Mouse (Mus musculus) liver, embryonic 12.5 days (tissue): Measurements from ENCODE around the gene Nup214. TPM values are rescaled to one million over a fixed set of nuclear protein-coding genes. Genes with fewer than 3 reads are reported as not detected.
A peak's percentile ranks its signal among the peaks of the same experiment; 100 is the strongest.

Experiments used
- ATAC-seq: fragments of 200-750 bp; cut with Nextera tagmentation; 2 replicates; pipeline ENCODE4 v1.8.0; 2017; ENCODE audit warnings: moderate number of reproducible peaks, mild to moderate bottlenecking, moderate library complexity
- H3K27ac ChIP-seq: fragments of 300-500 bp; sonication (generic); 2 replicates; pipeline ENCODE4 v1.5.1; 2016; ENCODE audit warnings: mild to moderate bottlenecking
- H3K27me3 ChIP-seq: fragments of 300-500 bp; sonication (generic); replicated peaks from 2 replicates; pipeline ENCODE4 v1.6.1; 2016; ENCODE audit warnings: mild to moderate bottlenecking, moderate library complexity
- H3K36me3 ChIP-seq: fragments of 300-500 bp; sonication (generic); 2 replicates; pipeline ENCODE4 v1.6.1; 2016; ENCODE audit warnings: mild to moderate bottlenecking, moderate library complexity
- H3K4me1 ChIP-seq: fragments of 300-500 bp; sonication (generic); 2 replicates; pipeline ENCODE4 v1.6.1; 2016
- H3K4me2 ChIP-seq: fragments of 300-500 bp; sonication (generic); 2 replicates; pipeline ENCODE4 v1.6.1; 2016; ENCODE audit warnings: mild to moderate bottlenecking, moderate library complexity
- H3K4me3 ChIP-seq: fragments of 300-500 bp; sonication (generic); 2 replicates; pipeline ENCODE4 v1.5.1; 2016; ENCODE audit warnings: mild to moderate bottlenecking, moderate library complexity
- H3K9ac ChIP-seq: fragments of 300-500 bp; sonication (generic); 2 replicates; pipeline ENCODE4 v1.6.1; 2016; ENCODE audit warnings: mild to moderate bottlenecking, moderate library complexity
- H3K9me3 ChIP-seq: fragments of 300-500 bp; sonication (generic); replicated peaks from 2 replicates; pipeline ENCODE4 v1.6.1; 2016; ENCODE audit warnings: mild to moderate bottlenecking, moderate library complexity
- WGBS: fragments of 180-500 bp; shearing (Covaris S2); methylation state at CpG from one replicate; pipeline ENCODE4 v1.1.7; 2016; ENCODE audit not compliant: insufficient replicate concordance; 5-methylcytosine and 5-hydroxymethylcytosine counted together
- microRNA-seq: library from miRNA; unstranded; fragments of <30 nt; microRNA quantifications from one replicate; pipeline ENCODE4, GENCODE M21; 2017
- polyA plus RNA-seq: library from polyadenylated mRNA; unstranded; fragments of >200 nt; fragmentation: Nextera tagmentation; extraction: Ambion mirVana; gene quantifications from 2 replicates; pipeline ENCODE4 v1.2.1, GENCODE M21; 2016

Nup214 gene
- polyA plus RNA-seq, 1 experiment from 2014 or later = 67.8 TPM

GRCm38 (mm10) chr2:32090145-32090544, 115.9 kb downstream of the Nup214 start:
- H3K27me3 ChIP-seq = peaks cover 38% of the 10 kb centered on the region
- H3K4me1 ChIP-seq = peaks cover 42% of the 10 kb centered on the region

GRCm38 (mm10) chr2:32091956-32092355, 117.7 kb downstream of the Nup214 start:
- 57% methylated on average over 3 of the region's 3 CpGs for WGBS
- no peak overlapping the region for H3K9ac ChIP-seq

More at GRCm38 (mm10) chr2:32090145-32090544, 115.9 kb downstream of the Nup214 start:
- Histone ChIP-seq H3K36me3 (no peaks in the 10 kb centered on the region), H3K4me2 (no peak overlapping the region), H3K4me3 (no peak overlapping the region), H3K9me3 (no peaks in the 10 kb centered on the region), H3K9ac (no peak overlapping the region), H3K27ac (no peak overlapping the region)
- ATAC-seq = no peak
- WGBS = 72% methylated on average over 2 of the region's 2 CpGs

GRCm38 (mm10) chr2:32094001-32094707, 119.9 kb downstream of the Nup214 start:
- Histone ChIP-seq H3K36me3 (no peaks in the 10 kb centered on the region), H3K4me1 (peaks cover 46% of the 10 kb centered on the region), H3K9ac (0 out of 2 replicates have a peak overlapping the region, but pooled peaks have one; percentile 17), H3K27ac (peak overlapping the region; percentile 55), H3K27me3 (peaks cover 8% of the 10 kb centered on the region), H3K4me2 (no peak overlapping the region), H3K4me3 (no peak overlapping the region), H3K9me3 (no peaks in the 10 kb centered on the region)
- peak; percentile 55 for ATAC-seq
- 61% methylated on average over 7 of the region's 7 CpGs for WGBS

More at GRCm38 (mm10) chr2:32091956-32092355, 117.7 kb downstream of the Nup214 start:
- Histone ChIP-seq H3K27me3 (peaks cover 30% of the 10 kb centered on the region), H3K4me3 (no peak overlapping the region), H3K27ac (peak overlapping the region; percentile 8; the same call in 1 of the 2 replicates), H3K4me1 (peaks cover 44% of the 10 kb centered on the region), H3K9me3 (no peaks in the 10 kb centered on the region), H3K36me3 (no peaks in the 10 kb centered on the region), H3K4me2 (no peak overlapping the region)
- ATAC-seq = no peak

GRCm38 (mm10) chr2:32095351-32096121, 121.3 kb downstream of the Nup214 start, which contains the start of gene Plpp7:
Plpp7 (plus strand) TSS chr2:32095528.
- 59% methylated on average over 22 of the region's 22 CpGs for WGBS
- no peaks in the 10 kb centered on the region for H3K9me3 ChIP-seq
- H3K4me3 ChIP-seq = peak within 1 kb of the TSS; percentile 46
- 0 out of 2 replicates have a peak, but pooled peaks cover 6% of the 10 kb centered on the region for H3K27me3 ChIP-seq
- peak within 1 kb of the TSS; percentile 62 for H3K4me2 ChIP-seq
- peak; percentile 35; the same call in 1 of the 2 replicates for ATAC-seq
- H3K4me1 ChIP-seq = peaks cover 50% of the 10 kb centered on the region
- H3K36me3 ChIP-seq = 0 out of 2 replicates have a peak, but pooled peaks cover 2% of the 10 kb centered on the region
- H3K27ac ChIP-seq = peak within 1 kb of the TSS; percentile 55
- peak within 1 kb of the TSS; percentile 56 for H3K9ac ChIP-seq

DNA sequence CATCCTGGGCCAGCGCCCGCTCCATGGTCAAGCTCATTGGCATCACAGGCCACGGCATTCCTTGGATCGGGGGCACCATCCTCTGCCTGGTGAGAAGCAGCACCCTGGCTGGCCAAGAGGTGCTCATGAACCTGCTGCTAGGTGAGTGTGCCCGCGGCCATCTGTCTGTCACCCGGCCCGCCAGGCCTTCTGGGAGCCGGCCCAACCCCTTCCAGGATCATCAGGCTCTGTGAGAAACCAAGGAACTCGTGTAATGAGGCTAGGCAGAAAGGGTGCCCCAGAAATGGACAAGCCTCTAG, 121.8 kb downstream of the Nup214 start:
- no peak for ATAC-seq

GRCm38 (mm10) chr2:32102944-32103343, 128.7 kb downstream of the Nup214 start:
- Histone ChIP-seq H3K4me1 (peaks cover 41% of the 10 kb centered on the region), H3K9ac (no peak overlapping the region), H3K4me3 (no peak overlapping the region), H3K27ac (no peak overlapping the region), H3K36me3 (0 out of 2 replicates have a peak, but pooled peaks cover 5% of the 10 kb centered on the region), H3K9me3 (no peaks in the 10 kb centered on the region), H3K4me2 (no peak overlapping the region), H3K27me3 (no peaks in the 10 kb centered on the region)
- ATAC-seq = no peak
- 67% methylated on average over 5 of the region's 5 CpGs for WGBS

More for the DNA sequence above, 121.8 kb downstream of the Nup214 start:
- Histone ChIP-seq H3K4me1 (peaks cover 50% of the 10 kb centered on the region), H3K27me3 (0 out of 2 replicates have a peak, but pooled peaks cover 6% of the 10 kb centered on the region), H3K4me3 (peak overlapping the region; percentile 46), H3K36me3 (0 out of 2 replicates have a peak, but pooled peaks cover 5% of the 10 kb centered on the region), H3K9me3 (no peaks in the 10 kb centered on the region), H3K9ac (peak overlapping the region; percentile 56), H3K27ac (no peak overlapping the region), H3K4me2 (peak overlapping the region; percentile 62)
- 88% methylated on average over 10 of the region's 10 CpGs for WGBS

GRCm38 (mm10) chr2:32103557-32103956, 129.3 kb downstream of the Nup214 start:
- Histone ChIP-seq H3K27ac (no peak overlapping the region), H3K9me3 (no peaks in the 10 kb centered on the region), H3K4me3 (no peak overlapping the region), H3K4me2 (no peak overlapping the region), H3K4me1 (peaks cover 37% of the 10 kb centered on the region), H3K9ac (no peak overlapping the region), H3K36me3 (0 out of 2 replicates have a peak, but pooled peaks cover 5% of the 10 kb centered on the region), H3K27me3 (no peaks in the 10 kb centered on the region)
- WGBS = 69% methylated on average over 7 of the region's 7 CpGs
- no peak for ATAC-seq

Small RNAs within 50 kb of the gene (microRNA-seq; reads per million reads assigned to microRNA genes)
- 1.1 reads per million for gene Mir7674

Other genes with a start within 250 kb of the Nup214 start
- 0.04 and 0.06 TPM in 2 replicates for gene Qrfp, start 163.9 kb upstream of the Nup214 start, polyA plus RNA-seq
- not detected in 2 replicates for gene Fibcd1, start 128.4 kb upstream of the Nup214 start, polyA plus RNA-seq
- gene Lamc3, start 87.1 kb upstream of the Nup214 start, polyA plus RNA-seq = 0.11 and 0.18 TPM in 2 replicates
- gene Aif1l, start 24.3 kb upstream of the Nup214 start, polyA plus RNA-seq = 5.1 and 5.2 TPM in 2 replicates
- gene Fam78a, start 110.4 kb downstream of the Nup214 start, polyA plus RNA-seq = 22.4 and 22.6 TPM in 2 replicates
- 3.0 and 3.4 TPM in 2 replicates for gene Plpp7, start 121.1 kb downstream of the Nup214 start, polyA plus RNA-seq
- 20.8 and 23.6 TPM in 2 replicates for gene Prrc2b, start 176.6 kb downstream of the Nup214 start, polyA plus RNA-seq